Mouse (Mus musculus) hindlimb bud, embryonic 11.5 days (tissue): ENCODE results near the gene Tmem178.
A peak's percentile ranks its signal among the peaks of the same experiment; 100 is the strongest.

Source experiments
- DNase-seq: peaks from one replicate; pipeline ENCODE4 v3.0.0-alpha.2; 2012; ENCODE audit warnings: low read depth, low spot score; ENCODE audit errors: extremely low spot score

Gene Tmem178

GRCm38 (mm10) chr17:80982976-80983375, 38.5 kb downstream of the Tmem178 start:
- DNase-seq = no peak

GRCm38 (mm10) chr17:80991535-80992127, 47.2 kb downstream of the Tmem178 start:
- no peak for DNase-seq

- DNase-seq = no peak
These were observed 52.8 kb downstream of the Tmem178 start for GRCm38 (mm10) chr17:80997226-80997625.

- DNase-seq = no peak
These were observed 54.5 kb downstream of the Tmem178 start for GRCm38 (mm10) chr17:80998958-80999357.

- no peak for DNase-seq
These were observed 56.6 kb downstream of the Tmem178 start for GRCm38 (mm10) chr17:81001010-81001409.

GRCm38 (mm10) chr17:81001647-81002046, 57.2 kb downstream of the Tmem178 start:
- DNase-seq = no peak

- no peak for DNase-seq
These were observed 57.7 kb downstream of the Tmem178 start for GRCm38 (mm10) chr17:81002130-81002529.

GRCm38 (mm10) chr17:81004454-81004853, 60.0 kb downstream of the Tmem178 start:
- no peak for DNase-seq

GRCm38 (mm10) chr17:81005292-81005691, 60.9 kb downstream of the Tmem178 start:
- DNase-seq = no peak

GRCm38 (mm10) chr17:81009112-81009511, 64.7 kb downstream of the Tmem178 start:
- DNase-seq = no peak

- no peak for DNase-seq
These were observed 65.8 kb downstream of the Tmem178 start for GRCm38 (mm10) chr17:81010199-81010598.

- DNase-seq = no peak
These were observed 66.6 kb downstream of the Tmem178 start for GRCm38 (mm10) chr17:81010844-81011685.

GRCm38 (mm10) chr17:81015814-81016447, 71.5 kb downstream of the Tmem178 start:
- DNase-seq = peak; percentile 30

GRCm38 (mm10) chr17:81017132-81017531, 72.7 kb downstream of the Tmem178 start:
- no peak for DNase-seq

- no peak for DNase-seq
These were observed 82.9 kb downstream of the Tmem178 start for GRCm38 (mm10) chr17:81027331-81027730.

- DNase-seq = no peak
These were observed 87.5 kb downstream of the Tmem178 start for GRCm38 (mm10) chr17:81031830-81032442.

GRCm38 (mm10) chr17:81032957-81033356, 88.5 kb downstream of the Tmem178 start:
- DNase-seq = no peak

- no peak for DNase-seq
These were observed 90.9 kb downstream of the Tmem178 start for GRCm38 (mm10) chr17:81035354-81035753.

GRCm38 (mm10) chr17:81038707-81039408, 94.4 kb downstream of the Tmem178 start:
- no peak for DNase-seq

- DNase-seq = no peak
These were observed 97.2 kb downstream of the Tmem178 start for GRCm38 (mm10) chr17:81041662-81042061.

GRCm38 (mm10) chr17:81044356-81044755, 99.9 kb downstream of the Tmem178 start:
- DNase-seq = no peak
